Mouse (Mus musculus) thymus, adult 2 months (tissue): Measurements from ENCODE around the gene Cfap100.

Experiments
- CTCF ChIP-seq: fragments of 200-500 bp; IDR thresholded peaks from 2 replicates; pipeline ENCODE4 v1.5.1; 2012; ENCODE audit warnings: mild to moderate bottlenecking, control low read depth, low read length, moderate library complexity, borderline replicate concordance; ENCODE audit not compliant: control insufficient read depth, poor library complexity, insufficient read depth; ENCODE audit errors: extremely low read depth
- POLR2A ChIP-seq: fragments of 200-500 bp; IDR thresholded peaks from 2 replicates; pipeline ENCODE4 v1.6.1; 2012; ENCODE audit warnings: mild to moderate bottlenecking, low read length, control low read depth, moderate library complexity; ENCODE audit not compliant: control insufficient read depth, poor library complexity, insufficient read depth; ENCODE audit errors: extremely low read depth

DNA sequence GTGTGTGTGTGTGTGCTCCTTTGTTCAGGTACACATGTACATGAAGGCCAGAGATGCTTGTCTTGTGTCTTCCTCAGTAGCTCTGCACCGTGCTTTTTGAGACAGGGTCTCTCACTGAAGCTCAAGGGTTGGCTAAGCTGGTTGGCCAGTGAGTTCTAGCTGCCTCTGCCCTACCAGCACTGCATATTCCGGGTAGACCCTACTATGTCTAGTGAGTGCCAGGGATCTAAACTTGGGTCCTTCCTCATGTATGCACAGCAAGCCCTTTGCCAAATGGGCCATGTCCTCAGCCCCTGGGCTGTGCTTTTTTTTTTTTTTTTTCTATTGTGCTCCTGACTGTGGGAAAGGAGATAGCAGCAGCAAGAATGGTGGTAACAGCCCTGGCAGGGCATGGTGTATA, 41.7 kb upstream of the Cfap100 start:
- TF ChIP-seq CTCF (no peak), POLR2A (no peak)
